Mouse (Mus musculus) erythroid progenitor cell, adult 5-6 weeks (primary cell): ENCODE measurements around the gene Fmo4. TPM values are rescaled to one million over a fixed set of nuclear protein-coding genes. Genes with fewer than 3 reads are reported as not detected.

Source experiments
- ATAC-seq: replicated peaks from 2 replicates; pipeline ENCODE4 v1.8.0; 2016; ENCODE audit warnings: moderate number of reproducible peaks, mild to moderate bottlenecking, moderate TSS enrichment, inconsistent platforms; ENCODE audit not compliant: poor library complexity, low FRiP score, severe bottlenecking
- total RNA-seq, 2 experiments: library from RNA; stranded (forward) in 1 of 2; stranded (reverse) in 1 of 2; fragments of 150-400 nt in 1 of 2; fragments of 186-747, 209-891 nt in 1 of 2; gene quantifications; 2 replicates each; pipeline versions ENCODE4 v1.2.3 to v1.2.4; 2015 to 2017; ENCODE audit warnings: low replicate concordance in 2 of 2

Fmo4 gene
- not detected in 2 replicates for total RNA-seq (2015; ENCODE audit: low replicate concordance)
- not detected in 2 replicates for total RNA-seq (2017; ENCODE audit: low replicate concordance)

DNA sequence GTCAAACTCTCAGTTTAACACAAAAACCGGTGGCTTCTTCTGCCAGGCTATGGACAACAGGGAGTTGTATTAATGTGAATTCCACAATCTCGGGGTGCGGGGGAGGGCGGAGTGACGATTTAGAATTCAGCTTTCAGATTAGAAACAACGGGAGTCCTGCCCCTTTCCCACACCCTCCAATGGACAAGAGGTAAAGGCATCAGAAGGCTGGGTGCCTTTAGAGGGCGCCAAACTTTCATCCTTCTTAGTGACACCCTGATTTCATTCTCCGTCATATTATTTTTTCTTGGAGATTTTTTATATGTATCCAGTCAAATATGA lies at the start of gene Fmo4:
Gene Fmo4 (minus strand): TSS at position 137 of the 321 bp plus-strand sequence.
- no peak for ATAC-seq

DNA sequence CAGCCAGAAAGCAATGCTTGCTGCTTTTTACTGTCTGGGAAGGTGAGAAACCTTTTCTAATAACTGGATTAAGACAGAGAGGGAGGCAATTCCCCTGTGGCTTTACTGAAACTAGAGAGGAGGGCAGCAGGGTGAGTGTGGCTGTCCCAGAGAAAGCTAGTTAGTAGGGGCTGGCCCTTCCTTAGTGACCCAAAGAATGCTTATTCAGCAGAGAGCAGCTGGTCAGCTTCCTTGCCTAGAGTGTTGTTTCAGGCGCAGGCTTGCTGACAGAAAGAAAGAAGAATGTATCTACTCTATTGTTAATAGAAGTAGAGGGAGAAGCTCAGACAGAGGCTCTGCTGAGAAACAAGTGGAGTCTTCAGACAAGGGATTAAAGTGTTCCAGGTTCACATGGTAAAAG lies 48.6 kb upstream of the Fmo4 start:
- no peak for ATAC-seq

DNA sequence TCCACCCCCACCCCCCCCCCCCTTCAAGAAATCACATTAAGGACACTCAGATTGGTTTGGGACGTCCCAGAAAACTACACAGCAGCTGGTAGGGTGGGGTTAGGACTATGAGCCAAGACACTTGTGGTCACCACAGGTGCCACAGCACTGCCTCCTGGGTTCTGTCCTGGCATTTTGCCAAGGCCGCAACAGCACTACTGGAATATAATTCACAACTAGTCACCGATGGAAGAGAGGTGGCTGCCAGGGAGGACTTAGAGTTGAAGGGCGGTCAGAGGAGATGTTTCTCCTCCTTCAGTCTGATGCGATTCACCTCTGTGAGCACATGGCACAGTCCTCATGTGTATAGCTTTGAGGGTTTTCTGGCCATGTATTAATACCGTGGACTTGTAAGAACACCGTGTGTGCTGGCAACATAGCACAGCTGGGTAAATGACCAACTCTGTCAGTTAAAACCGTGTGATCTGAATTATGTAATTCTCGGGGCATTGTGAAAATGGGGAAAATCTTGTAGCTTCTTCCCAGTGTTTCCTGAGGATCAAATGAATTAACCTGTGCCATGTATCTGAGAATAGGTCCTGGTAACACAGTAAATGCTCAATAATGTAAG lies 46.3 kb upstream of the Fmo4 start:
- no peak for ATAC-seq

DNA sequence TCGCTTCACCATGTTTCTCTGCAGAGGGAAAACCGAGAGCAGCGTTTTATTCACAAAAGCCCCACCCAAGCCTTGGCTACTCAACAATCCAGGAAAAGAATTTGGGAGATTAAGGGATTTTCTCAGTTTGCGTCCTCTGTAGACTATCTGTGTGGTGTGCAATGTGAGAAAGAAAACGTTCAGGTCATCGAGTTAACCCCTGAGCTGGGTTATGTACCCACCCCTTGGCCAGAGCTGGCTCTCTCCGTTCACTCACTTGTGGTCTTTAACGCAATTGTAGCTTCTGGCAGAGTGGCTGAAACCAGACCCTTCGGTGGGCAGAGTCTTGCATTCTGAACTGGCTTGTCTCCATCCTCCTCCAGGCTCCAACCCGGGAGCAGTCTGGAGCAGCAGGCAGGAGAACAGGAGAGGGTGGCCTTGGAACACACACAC lies 45.8 kb upstream of the Fmo4 start:
- no peak for ATAC-seq

DNA sequence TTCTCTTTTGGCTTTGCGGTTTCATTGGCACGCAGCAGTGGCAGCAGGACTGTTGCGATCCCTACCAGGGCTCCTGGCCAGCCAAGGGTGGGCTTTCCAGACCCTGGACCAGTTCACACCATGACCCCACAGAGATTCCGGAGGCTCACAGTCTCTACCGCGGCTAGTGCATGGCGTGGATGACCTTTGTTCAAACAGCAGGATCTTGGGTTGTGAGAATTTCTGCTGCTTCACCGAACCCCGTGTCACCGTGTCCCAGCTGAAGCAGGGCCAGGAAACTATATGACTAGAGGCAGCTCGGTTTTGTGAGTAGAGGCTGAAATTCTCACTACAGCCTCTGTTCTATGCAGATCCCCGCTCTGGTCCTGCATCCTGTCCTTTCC lies 45.0 kb upstream of the Fmo4 start:
- ATAC-seq = no peak

DNA sequence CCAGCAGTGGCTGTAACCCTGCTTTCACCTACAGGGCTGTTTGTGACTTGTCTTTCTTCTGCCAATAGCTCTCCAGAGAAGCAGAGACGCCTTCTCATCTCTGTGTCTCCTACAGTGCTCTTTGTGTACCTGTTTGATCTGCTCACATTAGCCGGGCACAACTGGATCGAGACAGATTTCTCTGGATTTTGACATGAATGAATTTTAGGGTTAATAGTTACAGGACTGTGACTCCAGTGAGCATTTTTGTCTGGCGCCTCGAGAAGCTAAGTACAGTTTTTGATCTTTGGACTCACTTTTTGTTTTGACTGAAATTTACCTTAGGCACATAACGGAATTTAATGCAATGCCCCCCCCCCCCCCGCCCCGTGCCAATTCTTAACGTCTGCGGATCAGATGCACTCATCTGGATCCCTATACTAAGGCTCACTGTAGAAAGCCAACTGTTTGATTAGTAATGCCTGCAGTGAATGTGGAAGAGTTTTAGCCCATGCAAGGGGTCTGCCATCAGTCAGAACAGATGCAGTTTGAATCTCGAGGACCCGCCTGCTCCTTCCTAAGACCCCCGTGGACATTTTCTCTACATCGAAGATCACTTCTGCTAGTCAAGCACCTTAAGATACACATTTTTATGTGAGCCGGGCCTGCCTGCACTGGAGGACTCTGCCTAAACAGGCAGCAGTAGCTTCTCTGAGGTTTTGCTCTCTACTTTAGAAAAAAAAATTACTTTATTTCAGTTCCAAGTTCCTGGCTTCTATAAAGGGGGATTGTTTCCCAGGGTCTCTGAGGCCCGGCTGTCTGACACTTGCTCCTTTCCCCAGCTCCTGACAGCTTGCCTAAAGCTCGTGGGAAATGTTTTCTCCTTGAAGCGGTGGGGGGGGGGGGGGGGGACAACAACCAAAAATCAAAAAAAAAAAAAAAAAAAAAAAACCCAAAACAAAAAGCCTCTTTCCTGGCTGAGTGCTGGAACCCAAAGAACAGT lies 44.3 kb upstream of the Fmo4 start:
- ATAC-seq = no peak

DNA sequence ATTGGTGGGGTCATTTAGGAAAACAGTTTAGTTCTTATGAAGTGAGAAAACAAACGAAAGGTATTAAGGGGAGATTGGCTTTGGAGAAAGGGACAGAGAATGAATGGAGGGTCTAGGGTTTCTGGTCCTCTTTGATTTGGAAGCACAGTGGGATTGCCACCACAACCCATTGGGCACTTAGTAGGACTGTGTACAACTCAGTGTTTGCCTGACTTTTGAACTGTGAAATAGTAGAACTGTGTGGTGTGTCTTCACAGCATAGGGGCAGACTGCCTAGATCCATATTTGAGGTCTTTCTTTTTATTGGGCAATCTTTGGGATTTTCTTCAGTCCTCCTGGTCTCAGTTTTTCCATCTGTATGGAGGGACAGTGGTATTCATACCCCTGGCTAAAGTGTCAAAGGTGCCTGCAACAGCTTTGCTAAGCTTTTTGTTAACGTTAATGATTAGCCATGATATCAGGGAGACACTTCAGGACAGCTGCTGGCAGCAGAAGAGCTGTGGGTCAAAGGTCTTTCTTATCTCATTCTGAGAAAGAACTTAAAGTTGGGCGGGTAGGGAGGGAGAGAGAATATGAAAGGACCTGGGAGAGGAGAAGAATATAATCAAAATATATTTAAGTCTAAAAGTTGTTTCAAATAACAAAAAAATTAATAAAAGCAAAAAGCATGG lies 40.2 kb upstream of the Fmo4 start:
- ATAC-seq = no peak

DNA sequence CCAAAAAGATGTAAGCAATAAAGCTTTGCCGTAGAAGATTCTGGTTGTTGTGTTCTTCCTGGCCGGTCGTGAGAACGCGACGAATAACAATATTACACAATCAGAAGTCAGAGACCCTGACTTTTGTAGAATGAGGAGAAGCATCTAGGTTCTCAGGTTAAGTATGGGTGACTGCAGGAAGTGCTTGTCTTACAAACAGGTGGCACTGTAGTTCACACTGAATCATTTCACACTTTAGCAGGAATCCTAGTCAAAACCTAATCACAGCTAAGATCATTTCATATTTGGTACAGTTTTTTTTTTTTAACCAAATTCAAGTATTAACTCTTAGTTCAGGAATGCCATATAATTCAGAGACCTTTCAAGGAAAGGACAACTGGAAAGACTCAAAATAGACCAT lies 33.8 kb upstream of the Fmo4 start:
- no peak for ATAC-seq

DNA sequence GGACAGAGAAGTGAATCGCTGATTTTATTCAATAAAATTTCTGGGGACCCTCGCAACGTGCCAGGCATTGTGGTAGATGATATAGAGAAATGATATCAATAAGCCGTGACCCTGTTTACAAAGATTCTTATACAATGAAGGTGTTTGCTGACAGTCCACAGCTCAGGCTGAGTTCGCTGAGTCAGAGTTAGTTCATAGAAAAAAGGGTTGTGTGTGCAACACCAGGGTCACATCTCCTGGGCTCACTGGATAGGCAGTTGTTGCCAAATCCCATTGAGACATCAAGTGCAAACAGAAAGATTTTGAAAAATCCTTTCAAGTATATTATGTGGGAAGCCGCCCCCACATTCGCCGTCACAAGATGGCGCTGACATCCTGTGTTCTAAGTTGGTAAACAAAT lies 26.4 kb upstream of the Fmo4 start:
- ATAC-seq = no peak

DNA sequence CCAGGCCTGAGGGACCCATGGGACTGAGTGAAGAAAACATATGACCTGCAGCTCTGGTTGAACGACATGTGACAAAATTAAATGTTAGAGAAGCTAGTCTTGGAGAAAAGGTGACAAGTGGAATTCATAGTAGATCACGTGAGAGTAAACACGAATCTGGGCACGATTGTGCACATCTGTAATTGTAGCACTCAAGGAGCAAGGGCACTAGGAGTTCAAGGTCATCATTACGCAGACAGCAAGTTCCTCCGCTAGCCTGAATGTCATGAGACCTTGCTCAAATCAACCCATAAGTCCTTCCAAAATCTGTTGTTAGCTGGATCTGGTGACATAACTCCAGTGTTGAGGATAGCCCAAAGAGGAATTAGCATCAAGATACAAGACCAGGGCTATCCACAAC lies 25.2 kb upstream of the Fmo4 start:
- no peak for ATAC-seq

DNA sequence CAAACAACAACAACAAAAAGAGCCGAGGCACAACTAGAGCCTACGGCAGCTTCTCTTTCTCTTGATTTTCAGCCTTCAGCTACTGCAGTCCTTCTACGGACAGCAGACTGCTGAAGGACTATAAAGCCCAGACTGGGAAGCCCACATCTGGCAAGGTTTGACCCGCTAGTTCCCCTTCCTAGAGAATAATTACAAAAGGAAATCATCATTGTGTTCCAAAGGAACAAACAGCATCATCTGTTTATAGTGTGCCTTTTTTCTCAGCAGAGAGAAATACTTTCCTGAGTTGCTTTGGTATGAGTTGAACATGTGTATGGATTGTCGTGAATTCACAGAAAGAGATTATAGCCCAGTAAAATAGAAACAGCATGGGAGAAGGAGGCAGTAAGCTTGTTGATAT lies 20.6 kb upstream of the Fmo4 start:
- no peak for ATAC-seq

DNA sequence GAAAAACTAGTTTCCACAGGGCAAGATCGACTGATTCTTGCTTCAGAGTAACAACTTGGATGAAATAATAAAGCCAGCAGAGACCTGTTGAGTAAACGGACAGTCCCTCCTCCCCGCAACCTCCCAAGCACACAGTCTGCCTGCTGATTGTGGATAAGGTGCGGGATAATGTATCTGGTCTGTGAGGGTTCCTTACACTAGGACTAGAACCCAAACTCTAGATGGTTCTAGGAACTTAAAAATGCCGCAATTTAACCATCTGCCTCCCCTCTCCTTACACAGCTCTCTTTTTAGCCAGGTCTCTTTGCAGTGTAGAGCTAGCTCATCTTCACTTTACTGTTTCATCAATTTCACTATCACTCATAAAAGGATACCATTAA lies 18.8 kb upstream of the Fmo4 start:
- ATAC-seq = no peak

DNA sequence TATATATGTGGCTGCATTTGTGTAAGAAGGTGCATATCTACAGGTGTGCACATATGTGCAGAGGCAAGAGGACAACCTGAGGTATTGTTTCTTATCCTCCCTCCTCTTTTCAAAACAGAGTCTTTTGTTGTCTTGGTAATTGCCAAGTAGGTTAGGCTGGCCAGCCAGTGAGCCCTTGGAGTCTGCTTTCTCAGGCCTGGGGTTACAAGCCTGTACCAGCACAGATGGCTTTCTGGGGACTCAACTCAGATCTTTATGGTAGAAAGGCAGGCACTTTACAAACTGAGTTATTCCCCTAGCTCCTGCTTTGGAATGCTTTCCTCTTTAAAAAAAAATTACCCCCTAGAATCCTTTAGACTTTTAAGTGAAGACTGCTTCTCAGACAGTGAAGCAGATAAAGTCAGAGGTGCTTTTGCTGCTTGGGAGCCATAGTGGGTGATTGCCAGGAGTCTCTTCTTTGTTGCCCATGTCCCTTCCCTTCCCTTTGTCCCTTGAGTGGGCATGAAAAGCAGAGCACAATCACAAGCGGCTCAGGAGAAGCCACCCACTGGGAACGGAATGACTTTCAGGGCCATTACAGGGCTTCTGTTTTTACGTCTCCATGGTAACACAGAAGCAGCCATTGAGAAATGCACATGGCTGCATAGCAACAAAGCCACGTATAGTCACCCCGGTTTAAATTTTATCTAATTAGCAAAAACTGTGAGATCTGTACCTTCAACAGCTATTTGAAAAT lies 18.2 kb upstream of the Fmo4 start:
- no peak for ATAC-seq

DNA sequence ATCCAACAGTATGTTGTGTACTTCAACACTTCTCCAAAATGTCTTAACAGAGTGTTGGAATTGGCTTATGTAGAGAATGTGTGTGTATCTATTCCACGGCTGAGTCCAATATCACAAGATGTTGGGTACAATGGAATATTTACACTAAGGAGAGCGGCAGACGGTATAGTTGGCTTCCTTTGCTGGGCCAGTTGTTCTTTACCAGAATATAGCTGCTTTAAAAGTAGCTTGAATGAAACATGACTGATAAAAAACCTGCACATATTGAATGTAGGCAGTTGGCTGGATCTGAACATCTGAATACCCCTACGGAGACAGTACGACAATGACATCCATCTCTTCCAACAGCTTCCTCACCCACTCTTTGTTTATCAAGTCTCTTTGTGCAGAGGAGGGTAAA lies 5.5 kb upstream of the Fmo4 start:
- no peak for ATAC-seq

DNA sequence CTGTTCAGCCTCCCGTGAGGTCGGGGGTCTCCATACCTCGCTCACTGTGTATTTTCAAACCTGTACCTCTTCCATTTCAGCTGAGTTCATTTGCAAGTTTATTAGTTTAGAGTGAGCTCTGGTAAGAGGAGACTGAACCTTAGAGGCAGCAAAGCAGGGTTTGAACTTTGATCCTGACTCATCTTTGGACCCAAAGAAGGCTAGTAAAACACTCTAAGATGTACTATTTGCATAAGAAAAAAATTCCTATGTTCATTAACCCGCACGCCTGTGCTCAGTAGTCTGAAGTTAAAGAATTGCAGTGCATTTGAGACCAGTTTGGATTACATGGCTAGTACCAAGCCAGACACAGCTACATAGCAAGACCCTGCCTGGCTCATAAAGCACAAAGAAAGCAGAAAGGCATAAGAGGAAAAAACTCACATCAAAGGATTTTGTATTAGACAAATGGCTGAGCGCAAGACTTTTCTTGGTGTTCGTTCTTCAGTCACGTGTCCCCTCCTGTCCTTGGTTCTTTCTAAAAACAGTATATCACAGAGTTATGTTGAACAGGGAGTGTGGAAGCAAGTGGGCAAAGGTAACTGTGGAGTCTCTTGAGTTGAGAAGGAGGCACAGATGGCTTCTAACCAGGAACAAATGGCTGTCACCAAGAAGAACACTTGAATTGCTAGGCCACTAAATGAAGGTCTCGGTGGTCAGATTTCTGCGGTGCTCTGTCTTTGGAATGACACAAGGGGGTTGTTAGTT lies 1.8 kb upstream of the Fmo4 start:
- no peak for ATAC-seq

DNA sequence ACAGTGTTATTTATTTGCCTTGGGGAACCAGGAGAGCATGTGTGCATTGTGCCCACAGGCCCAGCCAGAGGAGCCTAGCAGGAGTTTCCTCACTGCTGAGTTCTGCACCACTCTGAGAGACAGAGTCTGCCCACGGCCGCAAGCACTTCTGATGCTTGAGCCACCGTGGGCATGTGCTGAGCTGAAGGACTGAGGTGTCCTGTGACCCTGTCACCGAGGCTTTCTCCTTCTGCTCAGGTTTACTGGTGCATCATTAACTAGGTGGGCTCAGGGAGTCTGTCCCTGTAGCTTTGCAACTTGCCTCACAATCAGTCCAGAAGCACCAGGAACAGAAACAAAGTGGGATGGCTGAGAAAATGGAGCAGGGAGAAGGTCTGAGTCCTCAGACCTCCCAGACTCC lies 1.2 kb upstream of the Fmo4 start:
- no peak for ATAC-seq

DNA sequence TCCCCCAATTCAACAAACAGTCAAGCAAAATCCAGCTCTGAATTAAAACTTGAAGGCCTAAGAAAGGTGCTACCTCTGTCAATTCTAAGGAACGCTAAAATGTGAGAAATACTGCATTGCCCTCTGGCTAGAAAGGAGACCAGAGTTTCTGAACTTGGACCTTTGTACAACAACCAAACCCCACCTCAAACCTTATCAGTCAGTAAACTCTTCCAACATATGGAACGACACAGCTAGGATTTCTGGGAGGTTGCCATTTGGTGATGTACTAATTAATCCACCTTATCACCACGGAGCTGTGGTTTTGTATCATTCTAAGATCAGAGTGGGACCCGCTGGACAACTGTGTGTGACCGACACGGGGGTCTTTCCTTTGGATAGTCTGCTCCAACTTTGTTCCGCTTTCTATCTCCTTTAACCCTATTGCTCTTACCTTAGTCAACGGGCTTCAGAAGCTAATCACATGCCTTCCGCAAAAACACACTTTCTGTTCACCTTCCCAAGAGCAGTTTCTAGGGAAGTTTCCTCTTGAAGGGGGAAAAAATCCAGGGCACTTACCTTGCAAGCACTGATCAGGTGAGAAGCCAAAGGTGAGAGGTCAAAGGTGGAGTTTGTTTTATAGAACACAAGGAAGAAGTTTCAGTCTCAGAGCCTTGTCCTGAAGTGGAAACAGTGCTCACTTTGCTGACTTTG lies 483 bp downstream of the Fmo4 start:
- ATAC-seq = no peak

DNA sequence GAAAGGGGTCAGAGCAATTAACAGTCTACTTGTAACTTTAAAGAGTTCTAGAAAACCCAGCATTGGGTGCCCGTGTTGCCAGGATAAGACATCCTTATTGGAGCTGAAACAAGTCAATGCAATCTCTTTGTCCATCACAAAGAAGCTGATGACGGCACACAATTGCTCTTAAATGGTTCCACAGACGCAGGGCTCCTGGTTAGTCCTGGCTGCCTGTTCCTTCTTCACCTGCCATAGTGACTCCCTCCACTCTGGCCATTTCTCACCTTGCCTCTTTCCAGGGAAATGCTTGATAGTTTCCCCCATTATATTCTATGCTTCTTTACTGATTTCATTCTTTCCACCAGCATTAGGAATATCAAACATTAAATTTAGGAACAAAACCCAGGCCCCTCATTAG lies 5.2 kb downstream of the Fmo4 start:
- ATAC-seq = no peak

DNA sequence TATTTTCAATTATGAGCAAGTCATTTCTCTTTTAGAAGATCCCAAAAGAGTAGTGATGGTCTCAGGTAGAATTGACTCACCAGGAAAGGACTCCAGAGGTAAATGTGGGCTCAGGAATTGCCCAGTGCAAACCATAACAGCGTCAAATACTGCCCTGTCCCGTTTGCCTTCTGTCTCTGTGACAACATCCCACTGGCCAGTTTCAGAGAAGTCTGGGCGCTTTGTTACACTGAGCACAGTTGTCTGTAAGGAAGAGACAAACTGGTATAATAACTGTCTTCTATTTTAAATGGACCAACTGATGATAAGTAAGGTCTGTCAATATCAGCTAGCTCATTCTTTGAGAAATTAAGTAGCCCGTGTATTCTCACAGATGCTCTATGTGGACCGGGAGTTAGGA lies 6.3 kb downstream of the Fmo4 start:
- no peak for ATAC-seq
